ENCODE assay signal across 8 mouse cellular contexts in the genomic region with DNA sequence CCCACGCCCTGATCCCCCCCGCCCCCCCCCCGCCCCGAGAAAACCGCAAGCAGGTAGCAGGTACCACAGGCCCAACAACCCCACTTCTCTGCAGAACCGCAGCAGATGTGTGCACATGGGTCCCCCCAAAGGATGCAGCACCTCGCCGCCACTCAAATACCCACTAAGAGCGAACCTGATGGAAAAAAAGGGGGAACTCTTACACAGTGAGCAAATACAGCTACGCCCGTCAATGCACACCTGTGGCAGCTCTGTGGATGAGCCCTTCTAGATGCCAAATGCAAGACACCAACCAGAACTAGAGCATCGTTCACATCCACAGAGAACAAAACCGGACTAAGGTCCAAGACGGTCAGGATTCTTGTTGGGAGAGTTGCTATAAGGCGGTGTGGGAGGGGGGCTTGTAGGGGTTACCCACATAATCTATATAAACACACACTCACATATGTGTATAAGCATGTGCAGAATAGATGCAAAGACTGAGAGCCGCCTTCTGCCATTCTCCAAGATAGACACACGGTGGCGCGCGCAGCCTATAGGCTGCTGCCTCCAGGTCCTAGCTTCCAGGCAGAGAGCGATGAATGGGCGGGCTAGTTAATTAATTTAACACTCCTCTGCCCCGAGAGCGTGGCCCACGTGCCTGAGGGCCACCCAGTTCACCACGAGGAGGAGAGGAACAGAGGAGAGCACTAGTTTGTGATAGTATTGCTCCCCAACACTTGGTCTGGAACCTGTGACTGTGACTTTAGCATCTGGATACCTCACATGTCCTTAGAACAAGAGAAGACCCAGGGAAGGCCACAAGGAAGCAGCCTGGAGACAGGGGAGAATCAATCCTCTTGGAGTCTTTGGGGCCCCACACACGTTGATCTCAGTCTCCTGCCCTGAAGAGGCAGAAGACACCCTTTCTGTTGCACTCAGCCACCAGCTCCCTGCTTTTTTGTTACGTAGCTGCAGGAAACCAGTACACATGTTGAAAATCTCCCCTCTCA. TPM values are rescaled to one million over a fixed set of nuclear protein-coding genes. Genes with fewer than 3 reads are reported as not detected.
DNase-seq lines count a peak whose midpoint lies in the region; ATAC-seq and TF ChIP-seq lines count a peak whose summit lies in the region.

No protein-coding gene starts in this region.

- H3K79me3 ChIP-seq in C2C12 (ENCODE audit: low read depth) = no peaks in the 10 kb centered on the region

- no peak overlapping the region for H3K27ac ChIP-seq in liver, embryonic 12.5 days

- H3K9ac ChIP-seq in liver, embryonic 12.5 days = no peak overlapping the region

- H3ac ChIP-seq in C2C12 (ENCODE audit: control insufficient read depth, insufficient read length, low read depth) = no peak overlapping the region

- WGBS in liver, embryonic 12.5 days (ENCODE audit: insufficient replicate concordance) = 19% methylated on average over 28 of the region's 28 CpGs

- peak; percentile 94 for DNase-seq in embryo, embryonic 11 days
- peak; percentile 84 to 89 for DNase-seq in heart, adult 18-20 months
- peak; percentile 82 for DNase-seq in kidney, adult 18-20 months
- DNase-seq in natural killer cell, adult 2 months (ENCODE audit: low spot score in 2 of 2) = peak; percentile 56 to 57
- DNase-seq in thymus, postnatal 10 days (ENCODE audit: low spot score in 2 of 2) = peak; percentile 50 to 72

- no peaks in the 10 kb centered on the region for H3K9me3 ChIP-seq in liver, embryonic 12.5 days (replicated peaks)

- H3K4me2 ChIP-seq in liver, embryonic 12.5 days = no peak overlapping the region

- peak; percentile 19 for ATAC-seq in activated CD4-positive, CD25-positive, alpha-beta regulatory T cell, adult 4 months
- ATAC-seq in liver, embryonic 12.5 days = peak; percentile 48

- H3K36me3 ChIP-seq in C2C12 (ENCODE audit: control insufficient read depth, insufficient read depth) = no peaks in the 10 kb centered on the region
- H3K36me3 ChIP-seq in liver, embryonic 12.5 days = no peaks in the 10 kb centered on the region

- H3K79me2 ChIP-seq in C2C12 (ENCODE audit: control insufficient read depth, insufficient read depth) = no peaks in the 10 kb centered on the region

- no peaks in the 10 kb centered on the region for H3K27me3 ChIP-seq in C2C12 (ENCODE audit: control insufficient read depth, insufficient read depth, insufficient read length)
- H3K27me3 ChIP-seq in liver, embryonic 12.5 days (replicated peaks) = peaks cover 28% of the 10 kb centered on the region

- H3K4me1 ChIP-seq in liver, embryonic 12.5 days = peaks cover 17% of the 10 kb centered on the region; the same call in 1 of the 2 replicates

- H3K4me3 ChIP-seq in C2C12 (ENCODE audit: insufficient read depth, poor library complexity, severe bottlenecking) = no peak overlapping the region
- H3K4me3 ChIP-seq in liver, embryonic 12.5 days = no peak overlapping the region

- TF ChIP-seq CTCF in C2C12 (IDR thresholded peaks at IDR 0.05; ENCODE audit: control insufficient read depth, insufficient read depth, insufficient read length) = peak; percentile 89

TF ChIP-seq in C2C12, 6 proteins besides CTCF, POLR2A, EP300 and RAD21:
- peak; percentile 89 for TF ChIP-seq MAX (IDR thresholded peaks at IDR 0.05)
- TF ChIP-seq USF1 (IDR thresholded peaks at IDR 0.05; ENCODE audit: low read depth) = no peak
- no peak for TF ChIP-seq FOSL1 (IDR thresholded peaks at IDR 0.05; ENCODE audit: insufficient read depth, low read length, poor library complexity, severe bottlenecking)
- no peak for TF ChIP-seq MYOG (IDR thresholded peaks at IDR 0.05; ENCODE audit: control insufficient read depth, extremely low read depth, insufficient read length)
TF ChIP-seq in C2C12: peak in this region for 1.

RNA-seq across cellular contexts. Expression of gene Cdc42ep1, which starts 15.9 kb away (rescaled TPM):
- 55.2 TPM for polyA plus RNA-seq in C2C12 (2012; fragmentation: generic; extraction: Trizol)
- not detected for polyA plus RNA-seq in activated CD4-positive, CD25-positive, alpha-beta regulatory T cell, adult 4 months (2017; shearing (Covaris generic))
- 10 to 100 TPM; 26.3 to 27.9 TPM for total RNA-seq in heart, adult 18-20 months (2021)
- 17.6 and 18.1 TPM in 2 replicates for polyA plus RNA-seq in liver, embryonic 12.5 days (2016; fragmentation: Nextera tagmentation; extraction: Ambion mirVana)

RNA-seq across cellular contexts. Expression of gene Card10, which starts 23.7 kb away (rescaled TPM):
- 0.73 TPM for polyA plus RNA-seq in C2C12 (2012; fragmentation: generic; extraction: Trizol)
- not detected for polyA plus RNA-seq in activated CD4-positive, CD25-positive, alpha-beta regulatory T cell, adult 4 months (2017; shearing (Covaris generic))
- 10 to 100 TPM; 14.1 to 14.5 TPM for total RNA-seq in heart, adult 18-20 months (2021)
- polyA plus RNA-seq in liver, embryonic 12.5 days (2016; fragmentation: Nextera tagmentation; extraction: Ambion mirVana) = 2.3 and 2.5 TPM in 2 replicates

RNA-seq across cellular contexts. Expression of gene Lgals2, which starts 28.8 kb away (rescaled TPM):
- polyA plus RNA-seq in C2C12 (2012; fragmentation: generic; extraction: Trizol) = 1.3 TPM
- polyA plus RNA-seq in activated CD4-positive, CD25-positive, alpha-beta regulatory T cell, adult 4 months (2017; shearing (Covaris generic)) = not detected
- total RNA-seq in heart, adult 18-20 months (2021) = not detected
- 7.0 and 9.5 TPM in 2 replicates for polyA plus RNA-seq in liver, embryonic 12.5 days (2016; fragmentation: Nextera tagmentation; extraction: Ambion mirVana)

RNA-seq across cellular contexts. Expression of gene Gga1, which starts 50.5 kb away (rescaled TPM):
- 71.2 TPM for polyA plus RNA-seq in C2C12 (2012; fragmentation: generic; extraction: Trizol)
- polyA plus RNA-seq in activated CD4-positive, CD25-positive, alpha-beta regulatory T cell, adult 4 months (2017; shearing (Covaris generic)) = 10 to 100 TPM; 13.8 to 18.1 TPM
- total RNA-seq in heart, adult 18-20 months (2021) = 10 to 100 TPM; 40.3 to 45.2 TPM
- 32.2 and 33.5 TPM in 2 replicates for polyA plus RNA-seq in liver, embryonic 12.5 days (2016; fragmentation: Nextera tagmentation; extraction: Ambion mirVana)

RNA-seq across cellular contexts. Expression of gene Mfng, which starts 53.2 kb away (rescaled TPM):
- polyA plus RNA-seq in C2C12 (2012; fragmentation: generic; extraction: Trizol) = not detected
- polyA plus RNA-seq in activated CD4-positive, CD25-positive, alpha-beta regulatory T cell, adult 4 months (2017; shearing (Covaris generic)) = 10 to 100 TPM; 47.5 to 55.4 TPM
- total RNA-seq in heart, adult 18-20 months (2021) = 10 to 100 TPM; 10.8 to 11.0 TPM
- polyA plus RNA-seq in liver, embryonic 12.5 days (2016; fragmentation: Nextera tagmentation; extraction: Ambion mirVana) = 11.0 and 11.7 TPM in 2 replicates

Comparison
In these comparisons a context has a peak if more than half of its experiments do, and no peak if none do; other contexts are left out.
1. RNA of gene Cdc42ep1, which starts 15.9 kb away (polyA plus RNA-seq): 55.2 TPM in C2C12 (single experiment) and 17.6 to 18.1 TPM in liver, embryonic 12.5 days; not detected in activated CD4-positive, CD25-positive, alpha-beta regulatory T cell, adult 4 months; every median in the first group is over 10 times any median in the second.
2. Peak in every context shown above with its lines, with median percentiles within 50 percentile points of each other: DNase-seq.